ENCODE assay signal across 28 mouse cellular contexts in the genomic region with DNA sequence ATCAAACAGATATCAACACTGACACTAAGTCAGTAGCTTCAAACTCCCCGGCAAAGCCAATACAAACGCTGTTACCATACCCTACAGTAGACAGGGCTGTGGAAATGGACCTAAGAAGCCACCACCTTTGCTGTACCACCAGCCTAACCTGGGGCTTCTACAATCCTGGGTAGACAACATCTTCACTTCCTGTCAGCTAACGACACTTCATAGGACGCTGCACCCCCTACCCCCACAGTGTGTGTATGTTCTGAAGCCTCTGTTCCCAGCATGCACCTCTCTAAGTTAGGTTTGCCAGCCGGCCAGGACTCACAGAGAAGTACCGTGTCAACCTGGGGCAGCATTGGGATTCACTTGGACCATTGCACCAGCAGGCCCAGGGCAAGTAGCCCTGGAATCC.
DNase-seq lines count a peak whose midpoint lies in the region; ATAC-seq lines count a peak whose summit lies in the region.
"Had no signal": no experiment of that assay in that cellular context is flagged by ENCODE, and none has a peak within 500 bp of the region (broad histone marks: within the 10 kb centered on the region; RNA-seq: fewer than 3 reads in every experiment).

No protein-coding gene starts in this region.

- no peak overlapping the region for H3K4me2 ChIP-seq in forebrain, embryonic 16.5 days (ENCODE audit: low read length)
- H3K4me2 ChIP-seq: embryonic facial prominence, embryonic 13.5 days; heart, embryonic 13.5 days; limb, embryonic 13.5 days; liver, embryonic 12.5 days; neural tube, embryonic 12.5 days had no signal

- H3K9me3 ChIP-seq in forebrain, embryonic 16.5 days (ENCODE audit: control insufficient read depth, low read length) = peaks cover 14% of the 10 kb centered on the region
- peaks cover 32% of the 10 kb centered on the region for H3K9me3 ChIP-seq in forebrain, embryonic 10.5 days

- H3K4me1 ChIP-seq in forebrain, embryonic 16.5 days (replicated peaks; ENCODE audit: control insufficient read depth, insufficient read depth, low read length) = peaks cover 36% of the 10 kb centered on the region
- H3K4me1 ChIP-seq in forebrain, embryonic 10.5 days = peaks cover 23% of the 10 kb centered on the region
- H3K4me1 ChIP-seq: liver, embryonic 12.5 days had no signal

- WGBS in forebrain, embryonic 16.5 days = 89% methylated on average over 6 of the region's 6 CpGs
- 94% methylated on average over 6 of the region's 6 CpGs for WGBS in forebrain, embryonic 10.5 days

- peak overlapping the region; percentile 24; the same call in 1 of the 2 replicates for H3K27ac ChIP-seq in forebrain, embryonic 16.5 days (ENCODE audit: low read length)
- H3K27ac ChIP-seq in forebrain, embryonic 10.5 days = no peak overlapping the region
- H3K27ac ChIP-seq: embryonic facial prominence, embryonic 13.5 days; heart, adult 2 months; heart, embryonic 13.5 days; hindbrain, postnatal 0 days; kidney, postnatal 0 days; limb, embryonic 13.5 days; liver, embryonic 12.5 days; neural tube, embryonic 12.5 days had no signal

- DNase-seq in forebrain, embryonic 10.5 days (ENCODE audit: extremely low spot score, low spot score) = no peak
- peak; percentile 79 for DNase-seq in CD4-positive, CD25-positive, alpha-beta regulatory T cell, adult 2 months (ENCODE audit: low read depth, low spot score)
- DNase-seq in thymus, postnatal 14 days = peak; percentile 80
- no peak for DNase-seq in cerebellum, adult 11-12 months
- no peak for DNase-seq in layer of hippocampus, adult 9-10 months (ENCODE audit: low spot score)
- DNase-seq in gastrocnemius, postnatal 36 days = no peak
- DNase-seq: adrenal gland, postnatal 14 days; cerebellum, adult 8-10 months; cerebellum, postnatal 36 days; embryo, embryonic 11 days; gastrocnemius, postnatal 25 days; heart, adult 2 months; heart, postnatal 14 days; kidney, adult 18-20 months; lung, adult 18-20 months; lung, postnatal 10 days; midbrain, embryonic 14.5 days had no signal

- no peak overlapping the region for H3K4me3 ChIP-seq in forebrain, embryonic 16.5 days (replicated peaks; ENCODE audit: low read length)
- H3K4me3 ChIP-seq in forebrain, embryonic 10.5 days = no peak overlapping the region
- H3K4me3 ChIP-seq: embryonic facial prominence, embryonic 13.5 days; erythroblast, embryonic 14.5 days; heart, adult 2 months; heart, embryonic 13.5 days; limb, embryonic 13.5 days; liver, embryonic 12.5 days; neural tube, embryonic 12.5 days had no signal

- ATAC-seq in forebrain, embryonic 16.5 days = no peak
- ATAC-seq in inflammation-experienced regulatory T-cells, adult 6 months = peak; percentile 39
- ATAC-seq: forebrain, embryonic 14.5 days; hindbrain, postnatal 0 days; liver, embryonic 12.5 days had no signal

- peaks cover 22% of the 10 kb centered on the region for H3K36me3 ChIP-seq in forebrain, embryonic 16.5 days (ENCODE audit: control insufficient read depth, insufficient read depth)
- H3K36me3 ChIP-seq in forebrain, embryonic 10.5 days (replicated peaks) = peaks cover 43% of the 10 kb centered on the region

- H3K9ac ChIP-seq in forebrain, embryonic 16.5 days (replicated peaks; ENCODE audit: low read depth, low read length) = no peak overlapping the region
- H3K9ac ChIP-seq: embryonic facial prominence, embryonic 13.5 days; heart, embryonic 13.5 days; limb, embryonic 13.5 days; liver, embryonic 12.5 days; neural tube, embryonic 12.5 days had no signal

- no peaks in the 10 kb centered on the region for H3K27me3 ChIP-seq in forebrain, embryonic 16.5 days (replicated peaks; ENCODE audit: control insufficient read depth, insufficient read depth, low read length)
- no peaks in the 10 kb centered on the region for H3K27me3 ChIP-seq in forebrain, embryonic 10.5 days (ENCODE audit: poor library complexity, severe bottlenecking)
- H3K27me3 ChIP-seq: embryonic facial prominence, embryonic 13.5 days; heart, embryonic 13.5 days; limb, embryonic 13.5 days; liver, embryonic 12.5 days; neural tube, embryonic 12.5 days had no signal

- intact Hi-C loops in gastrocnemius, postnatal 36 days (cut with DNase I) = no loop called here

Comparison
In these comparisons a context has a peak if more than half of its experiments do, and no peak if none do; other contexts are left out.
1. DNase-seq: peak in CD4-positive, CD25-positive, alpha-beta regulatory T cell, adult 2 months (single experiment) and thymus, postnatal 14 days (single experiment); none in forebrain, embryonic 10.5 days (single experiment), cerebellum, adult 11-12 months (single experiment), layer of hippocampus, adult 9-10 months (single experiment) and gastrocnemius, postnatal 36 days (0 of 2).